Mouse (Mus musculus) midbrain, embryonic 14.5 days (tissue): Measurements from ENCODE around the gene Dmac2. TPM values are rescaled to one million over a fixed set of nuclear protein-coding genes. Genes with fewer than 3 reads are reported as not detected.

Source experiments
- ATAC-seq: fragments of 200-750 bp; cut with Nextera tagmentation; 2 replicates; pipeline ENCODE4 v1.8.0; 2017; ENCODE audit warnings: moderate number of reproducible peaks, moderate library complexity; ENCODE audit not compliant: low FRiP score, low TSS enrichment
- DNase-seq: peaks from one replicate; pipeline ENCODE4 v3.0.0-alpha.2; 2015
- H3K27ac ChIP-seq: fragments of 300-500 bp; sonication (generic); replicated peaks from 2 replicates; pipeline ENCODE4 v1.5.1; 2014; ENCODE audit warnings: mild to moderate bottlenecking, low read depth, low read length, moderate library complexity
- H3K27me3 ChIP-seq: fragments of 300-500 bp; sonication (generic); 2 replicates; pipeline ENCODE4 v1.6.1; 2014; ENCODE audit warnings: low read length, control low read depth, mixed read lengths; ENCODE audit not compliant: control insufficient read depth, insufficient read depth
- H3K36me3 ChIP-seq: fragments of 300-500 bp; sonication (generic); 2 replicates; pipeline ENCODE4 v1.6.1; 2014; ENCODE audit warnings: low read length, control low read depth; ENCODE audit not compliant: control insufficient read depth, insufficient read depth
- H3K4me1 ChIP-seq: fragments of 300-500 bp; sonication (generic); 2 replicates; pipeline ENCODE4 v1.6.1; 2014; ENCODE audit warnings: mild to moderate bottlenecking, antibody characterized with exemption, low read length, control low read depth; ENCODE audit not compliant: control insufficient read depth, insufficient read depth
- H3K4me2 ChIP-seq: fragments of 300-500 bp; sonication (generic); 2 replicates; pipeline ENCODE4 v1.6.1; 2014; ENCODE audit warnings: mild to moderate bottlenecking, low read length, moderate library complexity
- H3K4me3 ChIP-seq: fragments of 300-500 bp; sonication (generic); replicated peaks from 2 replicates; pipeline ENCODE4 v1.5.1; 2014; ENCODE audit warnings: low read depth, low read length
- H3K9ac ChIP-seq: fragments of 300-500 bp; sonication (generic); replicated peaks from 2 replicates; pipeline ENCODE4 v1.6.1; 2014; ENCODE audit warnings: mild to moderate bottlenecking, low read length, moderate library complexity
- H3K9me3 ChIP-seq: fragments of 300-500 bp; sonication (generic); 2 replicates; pipeline ENCODE4 v1.6.1; 2016; ENCODE audit warnings: low read length, control low read depth, mixed read lengths; ENCODE audit not compliant: control insufficient read depth
- WGBS: fragments of 180-500 bp; shearing (Covaris S2); extraction: QIAGEN DNeasy Blood & Tissue Kit; methylation state at CpG from one replicate; pipeline ENCODE4 v1.1.7; 2014; 5-methylcytosine and 5-hydroxymethylcytosine counted together
- polyA plus RNA-seq: library from polyadenylated mRNA; unstranded; fragments of >200 nt; fragmentation: Nextera tagmentation; extraction: Ambion mirVana; gene quantifications from 2 replicates; pipeline ENCODE4 v1.2.1, GENCODE M21; 2014

Dmac2 gene
- polyA plus RNA-seq, 1 experiment from 2014 or later = 40.4 TPM

DNA sequence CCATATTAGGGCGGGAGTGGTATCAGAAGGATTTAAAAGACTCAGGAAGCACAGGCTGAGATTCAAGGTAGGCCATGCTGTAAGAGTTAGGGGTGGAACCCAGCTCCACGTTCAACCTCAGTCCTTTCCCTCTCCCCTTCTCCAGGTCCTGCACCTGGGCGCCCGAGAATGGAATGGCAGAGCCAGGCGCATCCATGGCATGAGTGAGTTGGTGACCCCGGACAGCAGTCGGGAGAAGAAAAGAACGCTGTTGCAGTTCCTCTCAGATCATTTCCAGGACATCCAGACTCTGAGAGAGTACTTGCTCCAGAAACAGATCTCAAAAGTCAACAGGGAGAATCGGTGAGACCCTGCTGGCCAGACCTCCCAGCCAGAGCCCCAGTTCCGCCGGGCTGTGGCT lies 1.5 kb downstream of the Dmac2 start:
- Histone ChIP-seq H3K4me2 (no peak overlapping the region), H3K4me1 (peaks cover 5% of the 10 kb centered on the region; the same call in 1 of the 2 replicates), H3K27ac (no peak overlapping the region), H3K27me3 (0 out of 2 replicates have a peak, but pooled peaks cover 6% of the 10 kb centered on the region), H3K36me3 (peaks cover 24% of the 10 kb centered on the region; the same call in 1 of the 2 replicates), H3K4me3 (no peak overlapping the region), H3K9me3 (no peaks in the 10 kb centered on the region), H3K9ac (no peak overlapping the region)
- DNase-seq (no peak), ATAC-seq (no peak)
- WGBS = 86% methylated on average over 11 of the region's 11 CpGs

DNA sequence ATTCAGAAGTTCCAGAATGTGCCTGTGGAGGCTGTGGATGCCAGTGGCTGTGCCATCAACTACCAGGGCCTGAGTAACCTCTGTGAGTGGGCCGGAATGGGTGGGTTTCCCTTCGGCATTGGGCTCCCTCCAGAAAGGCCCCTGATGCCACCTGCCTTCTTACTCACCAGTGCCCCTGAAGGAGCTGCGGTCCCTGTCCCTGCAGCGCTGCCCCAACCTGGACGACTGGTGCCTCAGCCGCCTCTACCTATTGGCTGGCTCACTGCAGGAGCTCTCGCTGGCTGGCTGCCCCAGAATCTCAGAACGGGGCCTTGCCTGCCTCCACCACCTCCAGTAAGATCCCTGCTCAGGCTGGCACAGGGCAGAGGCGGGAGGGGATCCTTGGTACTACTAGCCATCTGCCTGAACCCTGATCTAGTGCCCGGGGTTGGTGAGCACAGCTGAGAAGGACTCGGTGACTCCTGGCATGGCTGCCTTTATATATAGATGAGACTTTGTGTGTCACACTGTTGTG lies 4.7 kb downstream of the Dmac2 start:
- WGBS = 89% methylated on average over 11 of the region's 11 CpGs

DNA sequence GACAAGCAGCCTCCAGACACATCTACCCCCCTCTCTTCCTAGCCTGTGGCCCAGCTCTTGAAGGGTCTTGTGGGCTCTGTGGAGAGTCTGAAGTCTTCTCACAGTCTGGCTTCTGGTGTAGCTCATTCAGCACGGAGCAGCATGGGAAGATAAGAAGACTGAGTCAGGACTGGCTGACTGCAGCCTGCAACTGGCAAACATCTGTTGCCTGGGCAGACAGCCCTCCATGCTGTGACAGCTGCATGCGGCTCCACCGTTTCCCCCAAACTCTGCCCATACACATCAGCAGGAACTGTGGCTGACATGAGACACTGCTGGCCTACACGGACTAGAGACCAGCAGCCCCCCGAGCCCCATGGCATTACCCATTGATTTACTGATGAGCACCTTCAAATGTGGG lies 5.6 kb downstream of the Dmac2 start:
- H3K9me3 ChIP-seq = no peaks in the 10 kb centered on the region
- peaks cover 14% of the 10 kb centered on the region; the same call in 1 of the 2 replicates for H3K27me3 ChIP-seq
- H3K36me3 ChIP-seq = peaks cover 35% of the 10 kb centered on the region
- no peak overlapping the region for H3K27ac ChIP-seq
- H3K4me1 ChIP-seq = peaks cover 2% of the 10 kb centered on the region; the same call in 1 of the 2 replicates
- WGBS = 88% methylated on average over 5 of the region's 5 CpGs
- H3K9ac ChIP-seq = no peak overlapping the region
- no peak overlapping the region for H3K4me3 ChIP-seq
- ATAC-seq = no peak
- no peak overlapping the region for H3K4me2 ChIP-seq
- DNase-seq = no peak

More for the DNA sequence above, 4.7 kb downstream of the Dmac2 start:
- Histone ChIP-seq H3K36me3 (peaks cover 29% of the 10 kb centered on the region; the same call in 1 of the 2 replicates), H3K27me3 (peaks cover 14% of the 10 kb centered on the region; the same call in 1 of the 2 replicates), H3K4me1 (peaks cover 5% of the 10 kb centered on the region; the same call in 1 of the 2 replicates), H3K9ac (no peak overlapping the region), H3K4me2 (no peak overlapping the region), H3K9me3 (no peaks in the 10 kb centered on the region), H3K4me3 (no peak overlapping the region), H3K27ac (no peak overlapping the region)
- DNase-seq (no peak), ATAC-seq (no peak)

DNA sequence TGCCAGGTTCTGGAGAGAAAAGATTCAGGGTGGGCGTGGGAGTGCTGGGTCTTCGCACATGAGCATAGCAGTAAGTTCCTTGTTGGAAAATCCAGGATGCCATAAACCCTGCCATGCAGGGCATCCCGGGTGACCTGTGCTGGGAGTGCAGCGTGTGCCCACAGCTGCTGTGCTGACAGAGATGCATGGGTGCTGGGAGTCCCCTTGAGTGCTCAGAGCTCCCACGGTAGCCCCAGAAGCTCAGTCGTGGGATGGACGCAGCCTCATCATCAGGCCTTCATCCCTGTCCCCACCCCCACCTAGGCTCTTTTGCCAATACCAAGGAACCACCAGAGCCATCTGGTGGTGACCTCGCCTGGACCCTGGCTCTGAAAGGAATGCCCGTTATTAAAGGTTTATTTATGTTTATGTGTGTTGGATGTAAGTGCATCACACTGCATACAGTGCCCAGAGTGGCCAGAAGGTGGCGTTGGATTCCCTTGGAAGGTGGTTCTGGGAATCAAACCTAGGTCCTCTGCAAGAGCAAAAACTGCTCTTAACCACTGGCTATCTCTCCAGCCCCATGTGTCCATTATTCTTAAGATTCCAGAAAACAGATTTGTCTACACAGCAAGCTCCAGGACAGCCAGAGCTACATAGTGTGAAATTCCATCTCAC lies 6.5 kb downstream of the Dmac2 start:
- Histone ChIP-seq H3K4me2 (no peak overlapping the region), H3K4me1 (no peaks in the 10 kb centered on the region), H3K9me3 (no peaks in the 10 kb centered on the region), H3K9ac (no peak overlapping the region), H3K27ac (no peak overlapping the region), H3K36me3 (peaks cover 44% of the 10 kb centered on the region), H3K27me3 (peaks cover 14% of the 10 kb centered on the region; the same call in 1 of the 2 replicates), H3K4me3 (no peak overlapping the region)
- DNase-seq (no peak), ATAC-seq (no peak)
- 81% methylated on average over 10 of the region's 10 CpGs for whole genome bisulfite sequencing

DNA sequence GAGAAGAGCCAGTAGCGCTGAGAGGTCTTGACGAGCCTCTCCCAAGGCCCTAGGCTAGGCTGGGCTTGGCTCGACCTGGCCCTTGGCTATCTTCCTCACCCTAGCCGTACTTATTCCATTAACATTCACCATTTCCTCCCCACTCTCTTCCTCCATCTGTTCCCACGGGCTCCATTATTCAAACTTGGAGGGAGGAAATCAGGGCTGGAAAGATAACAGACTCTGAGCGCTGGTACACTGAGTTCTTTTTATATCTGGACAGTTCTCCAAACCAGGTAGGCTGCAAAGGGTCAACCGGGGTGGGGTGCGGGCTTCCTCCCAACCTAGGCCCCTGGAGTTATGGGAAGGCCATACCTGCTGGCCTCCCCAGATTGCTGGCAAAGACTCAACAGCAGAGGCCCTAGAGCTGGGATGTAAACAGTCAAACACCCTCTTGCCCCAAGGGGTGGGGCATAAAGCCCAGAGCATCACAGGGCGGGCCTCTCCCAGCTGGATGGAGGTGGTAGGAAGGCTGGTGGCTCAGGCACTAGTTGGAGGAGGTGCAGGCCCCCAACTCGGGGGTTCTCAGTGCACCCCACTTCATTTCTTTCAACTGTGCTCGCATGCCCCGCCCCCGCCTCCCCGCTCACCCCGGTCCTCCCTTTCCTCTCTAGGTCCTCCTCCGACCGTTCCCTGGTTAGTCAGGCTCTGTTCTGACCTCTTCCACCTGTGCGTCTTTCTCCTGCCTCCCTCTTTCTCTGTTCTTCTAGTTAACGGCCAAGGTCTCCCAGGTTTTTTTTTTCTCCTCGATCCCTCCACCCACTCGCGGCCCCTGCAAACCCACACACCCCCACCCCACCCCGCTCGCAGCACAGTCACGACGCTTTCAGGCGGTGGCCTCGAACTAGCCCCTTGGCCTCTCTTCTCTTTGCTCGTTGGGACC lies 7.6 kb downstream of the Dmac2 start, which contains the start of gene B3gnt8:
Gene B3gnt8, plus strand, starts transcription at position 146 of the 922 bp plus-strand sequence.
- no peak for DNase-seq
- Histone ChIP-seq H3K4me2 (peak within 1 kb of the TSS; percentile 35), H3K9me3 (no peaks in the 10 kb centered on the region), H3K4me1 (no peaks in the 10 kb centered on the region), H3K27ac (no peak within 1 kb of the TSS), H3K9ac (no peak within 1 kb of the TSS), H3K36me3 (peaks cover 52% of the 10 kb centered on the region), H3K27me3 (peaks cover 14% of the 10 kb centered on the region; the same call in 1 of the 2 replicates), H3K4me3 (peak within 1 kb of the TSS; percentile 10; the same call in 1 of the 2 replicates)
- WGBS = 21% methylated on average over 29 of the region's 29 CpGs
- ATAC-seq = no peak

DNA sequence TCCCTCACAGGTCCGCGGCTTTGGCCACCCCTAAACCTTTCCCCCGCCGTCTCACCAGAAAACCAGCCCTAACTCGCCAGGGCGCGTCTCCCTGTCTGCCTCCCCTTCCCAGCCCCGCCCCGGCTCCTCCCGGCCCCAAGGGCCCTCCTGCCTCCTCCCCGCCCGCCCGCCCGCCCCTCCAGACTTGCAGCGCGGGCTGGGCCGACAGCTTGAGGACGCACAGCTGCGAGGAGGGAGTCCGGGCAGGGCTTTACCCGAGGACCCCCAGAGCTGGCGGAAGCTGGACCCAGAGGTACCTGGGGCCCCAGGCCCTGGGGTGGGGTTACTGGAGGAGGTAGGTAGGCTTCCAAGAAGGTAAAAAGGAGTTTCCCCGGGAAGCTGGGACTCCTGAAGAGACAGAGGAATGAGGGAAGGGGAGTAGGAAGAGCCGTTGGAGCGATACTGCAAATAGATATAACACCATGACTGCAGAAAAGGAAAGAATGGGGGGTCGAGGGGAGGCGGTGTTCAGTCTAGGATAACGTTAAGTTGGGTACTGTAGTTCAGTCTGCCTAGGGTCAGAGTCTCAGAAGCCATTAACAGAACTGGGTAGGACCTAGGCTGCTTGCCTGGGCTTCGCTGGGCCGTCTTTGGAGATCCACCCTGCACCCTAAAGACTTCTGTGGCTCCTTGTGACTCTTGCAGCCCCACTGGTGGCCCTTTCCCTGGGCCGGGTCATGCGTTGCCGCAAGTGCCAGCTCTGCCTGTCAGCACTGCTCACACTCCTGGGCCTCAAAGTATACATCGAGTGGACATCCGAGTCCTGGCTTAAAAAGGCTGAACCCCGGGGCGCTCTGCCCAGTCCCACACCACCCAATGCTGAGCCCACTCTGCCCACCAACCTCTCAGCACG lies 8.5 kb downstream of the Dmac2 start:
- H3K4me3 ChIP-seq = peak overlapping the region; percentile 10; the same call in 1 of the 2 replicates
- peak overlapping the region; percentile 35 for H3K4me2 ChIP-seq
- peaks cover 14% of the 10 kb centered on the region; the same call in 1 of the 2 replicates for H3K27me3 ChIP-seq
- H3K27ac ChIP-seq = no peak overlapping the region
- no peaks in the 10 kb centered on the region for H3K9me3 ChIP-seq
- no peak overlapping the region for H3K9ac ChIP-seq
- H3K36me3 ChIP-seq = peaks cover 54% of the 10 kb centered on the region
- DNase-seq (peak; percentile 24), ATAC-seq (no peak)
- no peaks in the 10 kb centered on the region for H3K4me1 ChIP-seq
- 18% methylated on average over 38 of the region's 38 CpGs for WGBS

DNA sequence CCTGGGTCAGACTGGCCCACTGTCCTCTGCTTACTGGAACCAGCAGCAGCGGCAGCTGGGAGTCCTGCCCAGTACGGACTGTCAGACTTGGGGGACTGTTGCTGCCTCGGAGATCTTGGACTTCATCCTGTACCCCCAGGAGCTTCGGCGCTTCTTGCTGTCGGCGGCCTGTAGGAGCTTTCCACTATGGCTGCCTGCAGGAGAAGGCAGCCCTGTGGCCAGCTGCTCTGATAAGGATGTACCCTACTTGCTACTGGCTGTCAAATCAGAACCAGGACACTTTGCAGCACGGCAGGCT lies 9.1 kb downstream of the Dmac2 start:
- WGBS = 70% methylated on average over 8 of the region's 8 CpGs
- Histone ChIP-seq H3K27me3 (peaks cover 14% of the 10 kb centered on the region; the same call in 1 of the 2 replicates), H3K4me1 (no peaks in the 10 kb centered on the region), H3K27ac (no peak overlapping the region), H3K4me2 (no peak overlapping the region), H3K36me3 (peaks cover 59% of the 10 kb centered on the region), H3K9me3 (no peaks in the 10 kb centered on the region), H3K9ac (no peak overlapping the region), H3K4me3 (no peak overlapping the region)
- DNase-seq (no peak), ATAC-seq (no peak)

DNA sequence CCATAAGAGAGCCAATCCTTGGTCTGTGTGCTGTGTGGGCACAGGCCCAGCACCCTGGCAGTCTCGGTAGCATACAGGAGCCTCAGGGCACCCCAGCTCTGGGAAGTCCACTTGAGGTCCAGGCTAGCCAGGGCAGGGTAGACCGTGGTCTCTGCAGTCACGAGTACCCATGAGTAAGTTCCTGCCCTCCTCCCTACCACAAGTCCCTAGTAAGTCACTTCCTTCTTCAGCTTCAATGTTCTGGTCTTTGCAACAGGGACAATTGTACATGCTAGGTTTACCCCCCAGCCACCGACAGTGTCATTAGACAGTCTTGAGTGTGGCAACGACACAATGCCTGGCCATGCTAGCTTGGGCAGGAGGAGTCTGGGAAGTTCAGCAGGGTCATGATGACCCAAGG lies 13.5 kb downstream of the Dmac2 start:
- no peak for ATAC-seq
- Histone ChIP-seq H3K4me2 (no peak overlapping the region), H3K4me3 (no peak overlapping the region), H3K9me3 (no peaks in the 10 kb centered on the region), H3K9ac (no peak overlapping the region), H3K4me1 (no peaks in the 10 kb centered on the region), H3K27me3 (peaks cover 10% of the 10 kb centered on the region; the same call in 1 of the 2 replicates), H3K27ac (no peak overlapping the region), H3K36me3 (peaks cover 75% of the 10 kb centered on the region)
- DNase-seq = no peak
- 91% methylated on average over 5 of the region's 5 CpGs for WGBS
